Mouse (Mus musculus): ENCODE measurements at regions not wholly inside any gene's neighbourhood (a gene's known extent, or its start where the extent isn't known, plus 50 kb on each side); places are given as distances from the start of the nearest gene placed in this dataset.

- no peak for TF ChIP-seq USF2 (conservative IDR thresholded peaks at IDR 0.05; ENCODE audit: low read depth, low read length)
- no peak for TF ChIP-seq POLR2A (IDR thresholded peaks at IDR 0.05; ENCODE audit: low read depth, low read length)
Observed at GRCm38 (mm10) chr1:163608429-163608828, 116.6 kb downstream of the Mettl11b start.
